Comparison of ENCODE assay signal across 11 mouse cellular contexts in genomic region chrX:10878922-10879321, GRCm38 (mm10).
"Had no signal": no experiment of that assay in that cellular context is flagged by ENCODE, and none has a peak within 500 bp of the region (broad histone marks: within the 10 kb centered on the region; RNA-seq: fewer than 3 reads in every experiment).

No protein-coding gene starts in this region.

- H3K27ac ChIP-seq: kidney, embryonic 15.5 days; limb, embryonic 13.5 days; liver, embryonic 14.5 days; midbrain, embryonic 13.5 days; stomach, postnatal 0 days had no signal

- DNase-seq: kidney, postnatal 14 days; layer of hippocampus, postnatal 36 days; left cerebral cortex, postnatal 4 days; lung, embryonic 14.5 days; right cerebral cortex, postnatal 14 days; thymus, postnatal 4 days had no signal

- H3K4me3 ChIP-seq: kidney, embryonic 15.5 days; limb, embryonic 13.5 days; midbrain, embryonic 13.5 days had no signal
